ENCODE assay signal across 28 mouse cellular contexts in genomic region chr1:123637897-123638296, GRCm38 (mm10).
"Had no signal": no experiment of that assay in that cellular context is flagged by ENCODE, and none has a peak within 500 bp of the region (broad histone marks: within the 10 kb centered on the region; RNA-seq: fewer than 3 reads in every experiment).

No protein-coding gene starts in this region.

- H3K9me3 ChIP-seq: embryonic facial prominence, embryonic 10.5 days; embryonic facial prominence, embryonic 12.5 days; embryonic facial prominence, embryonic 13.5 days; embryonic facial prominence, embryonic 15.5 days; forebrain, embryonic 10.5 days; forebrain, embryonic 12.5 days; forebrain, embryonic 13.5 days; forebrain, embryonic 15.5 days had no signal

- DNase-seq: cerebellum, adult 18-20 months; cerebellum, adult 2 months; cerebellum, adult 8-10 months; cerebellum, adult 9-10 months; cerebellum, adult 9-11 months; cerebellum, postnatal 10 days; cerebellum, postnatal 14 days; cerebellum, postnatal 25 days; cerebellum, postnatal 36 days; embryo, embryonic 11 days; forebrain, postnatal 0 days; gastrocnemius, adult 2 months; gastrocnemius, postnatal 10 days; gastrocnemius, postnatal 14 days; gastrocnemius, postnatal 25 days; gastrocnemius, postnatal 36 days; heart, adult 11 months had no signal

- H3K27ac ChIP-seq: embryonic facial prominence, embryonic 10.5 days; embryonic facial prominence, embryonic 12.5 days; embryonic facial prominence, embryonic 13.5 days; embryonic facial prominence, embryonic 15.5 days; forebrain, embryonic 10.5 days; forebrain, embryonic 12.5 days; forebrain, embryonic 13.5 days; forebrain, embryonic 15.5 days; gastrocnemius, adult 2 months had no signal

- H3K4me2 ChIP-seq: embryonic facial prominence, embryonic 12.5 days; embryonic facial prominence, embryonic 13.5 days; embryonic facial prominence, embryonic 15.5 days; forebrain, embryonic 12.5 days; forebrain, embryonic 13.5 days; forebrain, embryonic 15.5 days had no signal

- H3K27me3 ChIP-seq: embryonic facial prominence, embryonic 12.5 days; embryonic facial prominence, embryonic 13.5 days; embryonic facial prominence, embryonic 15.5 days; forebrain, embryonic 12.5 days; forebrain, embryonic 13.5 days; forebrain, embryonic 15.5 days had no signal

- H3K4me1 ChIP-seq: embryonic facial prominence, embryonic 10.5 days; embryonic facial prominence, embryonic 12.5 days; embryonic facial prominence, embryonic 13.5 days; embryonic facial prominence, embryonic 15.5 days; forebrain, embryonic 10.5 days; forebrain, embryonic 12.5 days; forebrain, embryonic 13.5 days; forebrain, embryonic 15.5 days had no signal

- H3K9ac ChIP-seq: embryonic facial prominence, embryonic 12.5 days; embryonic facial prominence, embryonic 13.5 days; embryonic facial prominence, embryonic 15.5 days; forebrain, embryonic 12.5 days; forebrain, embryonic 13.5 days; forebrain, embryonic 15.5 days; forebrain, postnatal 0 days had no signal

- H3K36me3 ChIP-seq: embryonic facial prominence, embryonic 10.5 days; embryonic facial prominence, embryonic 12.5 days; embryonic facial prominence, embryonic 13.5 days; embryonic facial prominence, embryonic 15.5 days; forebrain, embryonic 10.5 days; forebrain, embryonic 12.5 days; forebrain, embryonic 15.5 days had no signal

- ATAC-seq: forebrain, embryonic 13.5 days; forebrain, embryonic 14.5 days; forebrain, embryonic 15.5 days; forebrain, embryonic 16.5 days; forebrain, postnatal 0 days had no signal

- H3K4me3 ChIP-seq: embryonic facial prominence, embryonic 10.5 days; embryonic facial prominence, embryonic 12.5 days; embryonic facial prominence, embryonic 13.5 days; embryonic facial prominence, embryonic 15.5 days; erythroblast, embryonic 14.5 days; forebrain, embryonic 10.5 days; forebrain, embryonic 12.5 days; forebrain, embryonic 13.5 days; forebrain, embryonic 15.5 days; gastrocnemius, adult 2 months had no signal
